Mouse (Mus musculus) neural tube, embryonic 14.5 days (tissue): Measurements from ENCODE around the gene BC049352. TPM values are rescaled to one million over a fixed set of nuclear protein-coding genes. Genes with fewer than 3 reads are reported as not detected.

Source experiments
- ATAC-seq: fragments of 200-750 bp; cut with Nextera tagmentation; 2 replicates; pipeline ENCODE4 v1.8.0; 2017; ENCODE audit warnings: low read depth, mild to moderate bottlenecking, moderate TSS enrichment, moderate library complexity
- H3K27ac ChIP-seq: fragments of 300-500 bp; sonication (generic); 2 replicates; pipeline ENCODE4 v1.5.1; 2014; ENCODE audit warnings: low read depth, mild to moderate bottlenecking, control low read depth, low read length, moderate library complexity, mixed read lengths
- H3K27me3 ChIP-seq: fragments of 300-500 bp; sonication (generic); 2 replicates; pipeline ENCODE4 v1.6.1; 2014; ENCODE audit warnings: low read length; ENCODE audit not compliant: control insufficient read depth, insufficient read depth
- H3K36me3 ChIP-seq: fragments of 300-500 bp; sonication (generic); 2 replicates; pipeline ENCODE4 v1.6.1; 2014; ENCODE audit warnings: low read length, mixed read lengths; ENCODE audit not compliant: control insufficient read depth, insufficient read depth
- H3K4me1 ChIP-seq: fragments of 300-500 bp; sonication (generic); 2 replicates; pipeline ENCODE4 v1.6.1; 2014; ENCODE audit warnings: low read length; ENCODE audit not compliant: control insufficient read depth, insufficient read depth
- H3K4me2 ChIP-seq: fragments of 300-500 bp; sonication (generic); 2 replicates; pipeline ENCODE4 v1.6.1; 2014; ENCODE audit warnings: mild to moderate bottlenecking, low read depth, low read length, control low read depth
- H3K4me3 ChIP-seq: fragments of 300-500 bp; sonication (generic); 2 replicates; pipeline ENCODE4 v1.5.1; 2014; ENCODE audit warnings: low read depth, low read length, control low read depth, mixed read lengths
- H3K9ac ChIP-seq: fragments of 300-500 bp; sonication (generic); replicated peaks from 2 replicates; pipeline ENCODE4 v1.6.1; 2014; ENCODE audit warnings: low read depth, mild to moderate bottlenecking, control low read depth, low read length, mixed read lengths
- H3K9me3 ChIP-seq: fragments of 300-500 bp; sonication (generic); 2 replicates; pipeline ENCODE4 v1.6.1; 2016; ENCODE audit warnings: low read length; ENCODE audit not compliant: control insufficient read depth
- WGBS: fragments of 180-500 bp; shearing (Covaris S2); extraction: QIAGEN DNeasy Blood & Tissue Kit; methylation state at CpG from one replicate; pipeline ENCODE4 v1.1.7; 2014; 5-methylcytosine and 5-hydroxymethylcytosine counted together
- polyA plus RNA-seq: library from polyadenylated mRNA; unstranded; fragments of >200 nt; fragmentation: Nextera tagmentation; extraction: Ambion mirVana; gene quantifications from 2 replicates; pipeline ENCODE4 v1.2.1, GENCODE M21; 2014

Gene BC049352
- polyA plus RNA-seq, 1 experiment from 2014 or later = not detected

DNA sequence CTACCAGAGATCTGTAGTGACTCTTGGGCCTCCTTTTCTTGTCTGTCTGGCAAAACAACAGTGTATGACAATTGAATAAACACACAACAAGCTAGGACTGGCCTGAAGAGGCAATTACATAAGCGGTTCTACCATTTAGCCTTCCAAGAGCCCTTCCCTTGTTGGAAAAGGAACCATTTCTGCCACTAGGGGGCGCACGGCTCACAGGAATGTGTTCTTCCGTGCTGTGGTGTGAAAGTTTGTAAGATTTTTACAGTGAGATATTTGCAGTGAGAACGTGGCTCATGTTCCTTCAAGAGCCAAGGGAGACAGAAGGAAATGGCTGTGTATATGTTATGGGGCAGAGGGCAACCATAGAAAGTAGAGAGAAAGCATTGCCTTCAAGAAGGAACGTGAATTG lies 39.8 kb downstream of the BC049352 start:
- Histone ChIP-seq H3K27ac (no peak overlapping the region), H3K4me3 (no peak overlapping the region), H3K4me1 (no peaks in the 10 kb centered on the region), H3K36me3 (no peaks in the 10 kb centered on the region), H3K27me3 (no peaks in the 10 kb centered on the region), H3K9ac (no peak overlapping the region), H3K4me2 (no peak overlapping the region), H3K9me3 (no peaks in the 10 kb centered on the region)
- ATAC-seq = no peak; the same call in 1 of the 2 replicates
- 19% methylated on average over 6 of the region's 6 CpGs for WGBS

DNA sequence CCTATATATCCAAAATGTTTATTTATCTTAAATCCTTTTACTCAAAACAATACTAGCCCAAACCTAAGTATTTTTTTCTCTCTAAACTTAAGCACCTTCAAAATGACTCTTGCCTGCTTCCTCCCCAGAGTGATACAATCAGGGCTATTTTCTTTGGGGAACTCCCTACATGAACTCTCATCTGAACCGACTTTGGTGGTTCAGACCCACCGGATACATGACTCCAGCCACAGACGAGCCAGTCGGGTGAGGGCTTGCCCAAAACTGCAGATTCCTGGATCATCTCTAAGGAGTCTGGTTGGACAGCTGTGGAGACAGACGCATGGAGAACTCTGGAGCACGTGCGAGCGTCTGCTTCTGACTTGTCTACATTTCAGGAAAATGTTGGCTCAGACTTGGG lies 47.6 kb downstream of the BC049352 start:
- Histone ChIP-seq H3K27me3 (no peaks in the 10 kb centered on the region), H3K4me1 (no peaks in the 10 kb centered on the region), H3K27ac (no peak overlapping the region), H3K4me2 (no peak overlapping the region), H3K9me3 (no peaks in the 10 kb centered on the region), H3K4me3 (no peak overlapping the region), H3K36me3 (no peaks in the 10 kb centered on the region), H3K9ac (no peak overlapping the region)
- ATAC-seq = no peak
- WGBS = 86% methylated on average over 8 of the region's 8 CpGs

DNA sequence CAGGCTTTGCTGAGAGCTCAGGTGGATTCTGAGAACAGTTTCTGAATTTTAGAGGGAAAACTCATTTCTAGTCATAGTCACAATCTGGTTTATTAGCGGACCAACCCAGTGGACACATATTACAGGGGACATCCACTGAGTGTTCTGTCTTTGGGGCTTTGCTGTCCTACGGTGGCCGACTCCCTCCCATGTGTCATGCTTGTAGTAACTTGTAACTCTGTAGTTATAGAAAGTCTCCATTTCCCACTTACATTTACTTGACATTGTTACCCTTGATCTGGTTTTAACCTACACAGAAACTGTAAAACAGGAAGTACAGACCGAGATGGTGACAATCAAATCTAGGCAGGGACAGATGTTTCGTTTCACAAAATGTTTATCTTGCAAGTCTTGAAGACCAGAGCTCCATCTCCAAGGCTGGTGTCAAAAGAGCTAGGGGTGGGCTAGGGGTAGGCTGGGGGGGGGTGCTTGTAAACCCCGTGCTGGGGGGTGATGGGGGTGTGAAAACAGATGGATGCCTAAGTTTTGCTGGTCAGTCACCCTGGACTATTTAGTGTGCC lies 53.9 kb downstream of the BC049352 start:
- 84% methylated on average over 6 of the region's 6 CpGs for WGBS
- H3K36me3 ChIP-seq = no peaks in the 10 kb centered on the region
- ATAC-seq = no peak
- no peaks in the 10 kb centered on the region for H3K4me1 ChIP-seq
- no peak overlapping the region for H3K4me2 ChIP-seq
- no peaks in the 10 kb centered on the region for H3K27me3 ChIP-seq
- H3K9me3 ChIP-seq = no peaks in the 10 kb centered on the region
- H3K27ac ChIP-seq = no peak overlapping the region
- no peak overlapping the region for H3K9ac ChIP-seq
- no peak overlapping the region for H3K4me3 ChIP-seq

GRCm38 (mm10) chr9:45236744-45237143 lies 54.9 kb downstream of the BC049352 start:
- H3K9me3 ChIP-seq = no peaks in the 10 kb centered on the region
- ATAC-seq = no peak
- no peak overlapping the region for H3K4me2 ChIP-seq
- H3K36me3 ChIP-seq = no peaks in the 10 kb centered on the region
- no peak overlapping the region for H3K4me3 ChIP-seq
- H3K27me3 ChIP-seq = no peaks in the 10 kb centered on the region
- 48% methylated on average over 7 of the region's 7 CpGs for WGBS
- H3K27ac ChIP-seq = no peak overlapping the region
- no peaks in the 10 kb centered on the region for H3K4me1 ChIP-seq
- no peak overlapping the region for H3K9ac ChIP-seq

- ATAC-seq = no peak
- no peaks in the 10 kb centered on the region for H3K27me3 ChIP-seq
- H3K4me3 ChIP-seq = no peak overlapping the region
- H3K9ac ChIP-seq = no peak overlapping the region
- H3K27ac ChIP-seq = no peak overlapping the region
- H3K9me3 ChIP-seq = no peaks in the 10 kb centered on the region
- no peaks in the 10 kb centered on the region for H3K4me1 ChIP-seq
- H3K4me2 ChIP-seq = no peak overlapping the region
- WGBS = 76% methylated on average over 5 of the region's 5 CpGs
- H3K36me3 ChIP-seq = no peaks in the 10 kb centered on the region
Observed at GRCm38 (mm10) chr9:45241397-45241796, 59.6 kb downstream of the BC049352 start.

DNA sequence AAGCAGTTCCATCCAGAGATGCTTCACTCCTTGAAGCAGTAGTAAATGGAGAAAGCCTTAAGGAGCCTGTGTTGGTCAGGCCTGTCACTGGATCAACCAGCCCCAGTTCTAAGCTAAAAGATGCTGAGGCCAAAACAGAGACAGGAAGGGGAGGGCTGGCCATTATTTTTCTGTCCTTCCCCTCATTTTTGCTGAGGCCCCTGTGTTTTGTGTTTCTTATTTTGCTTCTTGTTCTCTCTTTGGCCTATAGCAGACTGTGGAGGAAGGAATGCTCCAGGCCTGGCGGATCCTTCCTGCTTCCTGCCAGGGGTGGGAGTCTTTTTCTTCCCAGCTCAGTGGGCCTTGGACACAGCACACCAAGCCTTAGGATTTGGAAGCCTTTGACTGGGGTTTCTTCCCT lies 63.6 kb downstream of the BC049352 start:
- no peak overlapping the region for H3K4me3 ChIP-seq
- H3K27ac ChIP-seq = no peak overlapping the region
- no peaks in the 10 kb centered on the region for H3K9me3 ChIP-seq
- H3K4me2 ChIP-seq = no peak overlapping the region
- 89% methylated on average over 1 of the region's 1 CpGs for WGBS
- no peaks in the 10 kb centered on the region for H3K4me1 ChIP-seq
- no peak overlapping the region for H3K9ac ChIP-seq
- no peaks in the 10 kb centered on the region for H3K27me3 ChIP-seq
- no peaks in the 10 kb centered on the region for H3K36me3 ChIP-seq
- no peak for ATAC-seq

DNA sequence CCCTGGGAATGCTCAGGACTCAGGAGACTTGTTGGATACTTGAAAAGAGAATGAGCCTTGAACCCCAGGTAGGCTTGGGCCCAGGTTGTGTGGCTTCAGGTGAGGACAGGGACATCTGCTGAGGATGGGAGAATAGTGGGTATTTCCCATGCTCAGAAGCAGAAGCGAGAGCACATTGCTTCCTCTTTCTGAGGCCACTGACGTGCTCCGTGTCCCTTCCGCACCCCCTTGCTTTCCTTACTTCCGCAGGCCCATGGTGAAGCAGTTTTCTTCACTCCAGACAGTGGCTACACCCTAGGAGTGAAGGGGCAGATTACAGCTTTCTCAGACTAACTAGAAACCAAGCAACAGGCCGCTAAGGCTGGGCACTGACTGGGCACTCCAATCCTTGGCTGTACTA lies 64.3 kb downstream of the BC049352 start:
- ATAC-seq = no peak
- 83% methylated on average over 6 of the region's 6 CpGs for WGBS
- Histone ChIP-seq H3K27ac (no peak overlapping the region), H3K4me3 (no peak overlapping the region), H3K9me3 (no peaks in the 10 kb centered on the region), H3K4me1 (no peaks in the 10 kb centered on the region), H3K4me2 (no peak overlapping the region), H3K9ac (no peak overlapping the region), H3K27me3 (no peaks in the 10 kb centered on the region), H3K36me3 (no peaks in the 10 kb centered on the region)

DNA sequence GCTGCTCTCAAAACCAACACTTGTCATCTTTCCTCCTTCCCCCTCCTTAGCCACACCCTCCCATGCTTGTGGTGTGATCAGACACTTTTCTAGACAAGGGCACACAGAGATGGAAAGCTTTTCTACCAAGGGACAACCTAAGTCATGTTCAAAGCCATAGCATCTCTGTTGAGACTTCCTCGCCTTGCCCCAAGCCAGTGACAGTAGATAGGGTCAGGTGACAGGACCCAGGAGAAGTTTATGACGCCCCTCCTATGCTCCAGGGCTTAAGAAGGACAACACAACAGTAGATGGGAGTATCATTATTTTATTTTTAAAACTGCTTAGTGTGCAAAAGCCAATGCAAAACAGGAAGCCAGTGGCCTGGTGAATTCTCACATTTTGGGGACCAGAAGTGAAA lies 65.7 kb downstream of the BC049352 start:
- Histone ChIP-seq H3K9me3 (no peaks in the 10 kb centered on the region), H3K27ac (no peak overlapping the region), H3K4me1 (no peaks in the 10 kb centered on the region), H3K9ac (no peak overlapping the region), H3K4me2 (no peak overlapping the region), H3K36me3 (no peaks in the 10 kb centered on the region), H3K4me3 (no peak overlapping the region), H3K27me3 (no peaks in the 10 kb centered on the region)
- WGBS = 60% methylated on average over 2 of the region's 2 CpGs
- no peak for ATAC-seq

GRCm38 (mm10) chr9:45250306-45250705 lies 68.5 kb downstream of the BC049352 start:
- no peak overlapping the region for H3K27ac ChIP-seq

More at GRCm38 (mm10) chr9:45250306-45250705, 68.5 kb downstream of the BC049352 start:
- Histone ChIP-seq H3K9me3 (no peaks in the 10 kb centered on the region), H3K4me1 (no peaks in the 10 kb centered on the region), H3K9ac (no peak overlapping the region), H3K4me3 (no peak overlapping the region), H3K27me3 (no peaks in the 10 kb centered on the region), H3K4me2 (no peak overlapping the region), H3K36me3 (no peaks in the 10 kb centered on the region)
- 76% methylated on average over 7 of the region's 7 CpGs for WGBS
- ATAC-seq = no peak
